ENCODE assay signal across 14 mouse cellular contexts in genomic region chr14:18530496-18530895, GRCm38 (mm10).
"Had no signal": no experiment of that assay in that cellular context is flagged by ENCODE, and none has a peak within 500 bp of the region (broad histone marks: within the 10 kb centered on the region; RNA-seq: fewer than 3 reads in every experiment).

No protein-coding gene starts in this region.

- H3K9ac ChIP-seq: limb, embryonic 15.5 days; liver, embryonic 14.5 days; liver, postnatal 0 days; lung, embryonic 15.5 days had no signal

- H3K4me2 ChIP-seq: limb, embryonic 15.5 days; liver, embryonic 11.5 days; lung, embryonic 15.5 days; midbrain, embryonic 11.5 days had no signal

- H3K4me3 ChIP-seq: limb, embryonic 15.5 days; lung, embryonic 15.5 days had no signal

- H3K27ac ChIP-seq: limb, embryonic 15.5 days; liver, embryonic 14.5 days; lung, embryonic 15.5 days had no signal

- H3K4me1 ChIP-seq: lung, embryonic 15.5 days had no signal

- H3K9me3 ChIP-seq: limb, embryonic 15.5 days; lung, embryonic 15.5 days had no signal

- H3K36me3 ChIP-seq: limb, embryonic 15.5 days; lung, embryonic 15.5 days had no signal

- ATAC-seq: liver, postnatal 0 days had no signal

- DNase-seq: kidney, postnatal 14 days; kidney, postnatal 4 days; left cerebral cortex, postnatal 4 days; liver, postnatal 0 days; lung, postnatal 14 days; lung, postnatal 4 days; midbrain, embryonic 14.5 days; thymus, adult 18-20 months; thymus, postnatal 36 days had no signal

- H3K27me3 ChIP-seq: limb, embryonic 15.5 days; lung, embryonic 15.5 days had no signal
